Mouse (Mus musculus) R1 (cell line): ENCODE measurements around the gene Resp18.

Experiments used
- DNase-seq: peaks from one replicate; pipeline ENCODE4 v3.0.0-alpha.2; 2018; ENCODE audit warnings: low read depth, low spot score

Gene Resp18

GRCm38 (mm10) chr1:75277195-75278188 is 723 bp downstream of the Resp18 start:
- DNase-seq: peak; percentile 76

- peak; percentile 84 for DNase-seq
Observed at GRCm38 (mm10) chr1:75264091-75264880, 13.9 kb downstream of the Resp18 start, which contains the start of gene Ptprn. Ptprn (minus strand) TSS chr1:75264502.

- DNase-seq: peak; percentile 90
Observed at GRCm38 (mm10) chr1:75262969-75263951, 15.0 kb downstream of the Resp18 start.

GRCm38 (mm10) chr1:75261278-75261677 is 16.9 kb downstream of the Resp18 start:
- DNase-seq: no peak

- DNase-seq: no peak
Observed at GRCm38 (mm10) chr1:75255516-75256046, 22.6 kb downstream of the Resp18 start.

- DNase-seq: no peak
Observed at GRCm38 (mm10) chr1:75254625-75255013, 23.6 kb downstream of the Resp18 start.

- peak; percentile 79 for DNase-seq
Observed at GRCm38 (mm10) chr1:75253849-75254624, 24.2 kb downstream of the Resp18 start.

- peak; percentile 58 for DNase-seq
Observed at GRCm38 (mm10) chr1:75253029-75253428, 25.2 kb downstream of the Resp18 start.

- no peak for DNase-seq
Observed at GRCm38 (mm10) chr1:75252308-75252707, 25.9 kb downstream of the Resp18 start.

- peak; percentile 83 for DNase-seq
Observed at GRCm38 (mm10) chr1:75251112-75251970, 26.9 kb downstream of the Resp18 start.

- no peak for DNase-seq
Observed at GRCm38 (mm10) chr1:75250498-75250897, 27.7 kb downstream of the Resp18 start.

GRCm38 (mm10) chr1:75248041-75248772 is 30.0 kb downstream of the Resp18 start:
- DNase-seq: no peak

- DNase-seq: no peak
Observed at GRCm38 (mm10) chr1:75247071-75247930, 30.9 kb downstream of the Resp18 start.

- peak; percentile 94 for DNase-seq
Observed at GRCm38 (mm10) chr1:75244836-75245235, 33.4 kb downstream of the Resp18 start.

GRCm38 (mm10) chr1:75244175-75244826 is 33.9 kb downstream of the Resp18 start:
- DNase-seq: no peak

- no peak for DNase-seq
Observed at GRCm38 (mm10) chr1:75243411-75243810, 34.8 kb downstream of the Resp18 start.

GRCm38 (mm10) chr1:75239591-75239990 is 38.6 kb downstream of the Resp18 start:
- peak; percentile 45 for DNase-seq
